Comparison of ENCODE assay signal across 8 mouse cellular contexts in genomic region chr5:114296693-114297631, GRCm38 (mm10). TPM values are rescaled to one million over a fixed set of nuclear protein-coding genes. Genes with fewer than 3 reads are reported as not detected.
A peak's percentile ranks its signal among the peaks of the same experiment; 100 is the strongest.
DNase-seq lines count a peak whose midpoint lies in the region; ATAC-seq lines count a peak whose summit lies in the region.

No protein-coding gene starts in this region.

- peaks cover 10% of the 10 kb centered on the region for H3K4me1 ChIP-seq in lung, embryonic 15.5 days
- peaks cover 27% of the 10 kb centered on the region for H3K4me1 ChIP-seq in limb, embryonic 13.5 days

- no peak overlapping the region for H3K4me3 ChIP-seq in lung, embryonic 15.5 days
- H3K4me3 ChIP-seq in limb, embryonic 13.5 days: no peak overlapping the region

- H3K27me3 ChIP-seq in lung, embryonic 15.5 days: no peaks in the 10 kb centered on the region
- H3K27me3 ChIP-seq in limb, embryonic 13.5 days: no peaks in the 10 kb centered on the region

- no peak overlapping the region for H3K9ac ChIP-seq in lung, embryonic 15.5 days
- no peak overlapping the region for H3K9ac ChIP-seq in limb, embryonic 13.5 days

- H3K36me3 ChIP-seq in lung, embryonic 15.5 days: no peaks in the 10 kb centered on the region
- H3K36me3 ChIP-seq in limb, embryonic 13.5 days: no peaks in the 10 kb centered on the region

- peak overlapping the region; percentile 9; the same call in 1 of the 2 replicates for H3K4me2 ChIP-seq in lung, embryonic 15.5 days
- H3K4me2 ChIP-seq in limb, embryonic 13.5 days (replicated peaks): peak overlapping the region; percentile 33

- no peaks in the 10 kb centered on the region for H3K9me3 ChIP-seq in lung, embryonic 15.5 days
- no peaks in the 10 kb centered on the region for H3K9me3 ChIP-seq in limb, embryonic 13.5 days

- no peak for ATAC-seq in lung, embryonic 15.5 days (ENCODE audit: borderline replicate concordance, extremely low read depth, low FRiP score, low TSS enrichment)
- no peak for ATAC-seq in limb, embryonic 13.5 days (ENCODE audit: low FRiP score, low read depth)

- intact Hi-C loops in gastrocnemius, postnatal 14 days (cut with DNase I; ENCODE audit: low total_unique reads): no loop called here

- no peak overlapping the region for H3K27ac ChIP-seq in lung, embryonic 15.5 days
- no peak overlapping the region for H3K27ac ChIP-seq in limb, embryonic 13.5 days

- DNase-seq in lung, postnatal 10 days: no peak
- DNase-seq in adrenal gland, adult 18-20 months (ENCODE audit: low spot score in 2 of 2): peak; percentile 19 to 27
- peak; percentile 28 for DNase-seq in gastrocnemius, postnatal 14 days
- DNase-seq in right cerebral cortex, postnatal 36 days (ENCODE audit: low spot score in 2 of 2): no peak
- no peak for DNase-seq in cerebellum, postnatal 25 days
- DNase-seq in urinary bladder, adult 2 months (ENCODE audit: low spot score): no peak

- 28% methylated on average over 22 of the region's 22 CpGs for WGBS in lung, embryonic 15.5 days
- 15% methylated on average over 22 of the region's 22 CpGs for WGBS in limb, embryonic 13.5 days

RNA-seq across cellular contexts. Expression of gene Myo1h, which starts 8.0 kb away (rescaled TPM):
- 3.5 and 4.6 TPM in 2 replicates for polyA plus RNA-seq in lung, embryonic 15.5 days (2015; fragmentation: Nextera tagmentation; extraction: Ambion mirVana)
- total RNA-seq in adrenal gland, adult 18-20 months (2021): under 1 TPM; 0.23 to 0.64 TPM
- total RNA-seq in gastrocnemius, postnatal 14 days (2021): 1 to 10 TPM in 1 of 2 experiments, not detected in 1; 1.1 TPM
- 0.98 and 1.3 TPM in 2 replicates for polyA plus RNA-seq in limb, embryonic 13.5 days (2015; fragmentation: Nextera tagmentation; extraction: Ambion mirVana)
- polyA plus RNA-seq in urinary bladder, adult 2 months (2012; rRNA removed): 2.8 and 3.1 TPM in 2 replicates

RNA-seq across cellular contexts. Expression of gene Foxn4, which starts 23.4 kb away (rescaled TPM):
- polyA plus RNA-seq in lung, embryonic 15.5 days (2015; fragmentation: Nextera tagmentation; extraction: Ambion mirVana): 1.4 and 1.7 TPM in 2 replicates
- total RNA-seq in adrenal gland, adult 18-20 months (2021): not detected
- total RNA-seq in gastrocnemius, postnatal 14 days (2021): not detected
- polyA plus RNA-seq in limb, embryonic 13.5 days (2015; fragmentation: Nextera tagmentation; extraction: Ambion mirVana): not detected in 2 replicates
- not detected in 2 replicates for polyA plus RNA-seq in urinary bladder, adult 2 months (2012; rRNA removed)

Comparison
In these comparisons a context has a peak if more than half of its experiments do, and no peak if none do; other contexts are left out.
1. DNase-seq: peak in adrenal gland, adult 18-20 months (2 of 2) and gastrocnemius, postnatal 14 days (single experiment); none in lung, postnatal 10 days (single experiment), right cerebral cortex, postnatal 36 days (0 of 2), cerebellum, postnatal 25 days (0 of 2) and urinary bladder, adult 2 months (single experiment).